Mouse (Mus musculus) lung, postnatal 0 days (tissue): ENCODE results near the gene Wnt5b. TPM values are rescaled to one million over a fixed set of nuclear protein-coding genes. Genes with fewer than 3 reads are reported as not detected.

Experiments used
- ATAC-seq: fragments of 200-750 bp; cut with Nextera tagmentation; 2 replicates; pipeline ENCODE4 v1.8.0; 2017; ENCODE audit warnings: moderate library complexity
- DNase-seq: peaks from one replicate; pipeline ENCODE4 v3.0.0-alpha.2; 2016; ENCODE audit warnings: low spot score
- H3K27ac ChIP-seq: fragments of 300-500 bp; sonication (generic); 2 replicates; pipeline ENCODE4 v1.5.1; 2014; ENCODE audit warnings: antibody characterized with exemption, mild to moderate bottlenecking, low read length, mixed read lengths
- H3K27me3 ChIP-seq: fragments of 300-500 bp; sonication (generic); replicated peaks from 2 replicates; pipeline ENCODE4 v1.6.1; 2014; ENCODE audit warnings: low read length, mixed read lengths; ENCODE audit not compliant: insufficient read depth
- H3K36me3 ChIP-seq: fragments of 300-500 bp; sonication (generic); 2 replicates; pipeline ENCODE4 v1.6.1; 2014; ENCODE audit warnings: low read length, mixed read lengths; ENCODE audit not compliant: insufficient read depth
- H3K4me1 ChIP-seq: fragments of 300-500 bp; sonication (generic); 2 replicates; pipeline ENCODE4 v1.6.1; 2014; ENCODE audit warnings: antibody characterized with exemption, low read depth, low read length, mixed read lengths; ENCODE audit not compliant: insufficient read depth
- H3K4me2 ChIP-seq: fragments of 300-500 bp; sonication (generic); replicated peaks from 2 replicates; pipeline ENCODE4 v1.6.1; 2014; ENCODE audit warnings: low read depth, mild to moderate bottlenecking, low read length, moderate library complexity, mixed read lengths
- H3K4me3 ChIP-seq: fragments of 300-500 bp; sonication (generic); 2 replicates; pipeline ENCODE4 v1.5.1; 2014; ENCODE audit warnings: low read depth, low read length
- H3K9ac ChIP-seq: fragments of 300-500 bp; sonication (generic); replicated peaks from 2 replicates; pipeline ENCODE4 v1.6.1; 2014; ENCODE audit warnings: low read depth, mild to moderate bottlenecking
- H3K9me3 ChIP-seq: fragments of 300-500 bp; sonication (generic); 2 replicates; pipeline ENCODE4 v1.6.1; 2016; ENCODE audit warnings: low read length, mixed read lengths
- CTCF ChIP-seq: IDR thresholded peaks from 2 replicates; pipeline ENCODE4 v1.5.1; 2016; ENCODE audit warnings: antibody characterized with exemption, mild to moderate bottlenecking
- EP300 ChIP-seq: IDR thresholded peaks from 2 replicates; pipeline ENCODE4 v1.6.1; 2016; ENCODE audit warnings: antibody characterized with exemption, mild to moderate bottlenecking, control low read depth
- WGBS: fragments of 180-500 bp; shearing (Covaris S2); extraction: QIAGEN DNeasy Blood & Tissue Kit; methylation state at CpG from one replicate; pipeline ENCODE4 v1.1.7; 2014; 5-methylcytosine and 5-hydroxymethylcytosine counted together
- polyA plus RNA-seq: library from polyadenylated mRNA; unstranded; fragments of >200 nt; fragmentation: Nextera tagmentation; extraction: Ambion mirVana; gene quantifications from 2 replicates; pipeline ENCODE4 v1.2.1, GENCODE M21; 2015

The Wnt5b gene
- polyA plus RNA-seq, result 4.8 and 6.6 TPM in 2 replicates

DNA sequence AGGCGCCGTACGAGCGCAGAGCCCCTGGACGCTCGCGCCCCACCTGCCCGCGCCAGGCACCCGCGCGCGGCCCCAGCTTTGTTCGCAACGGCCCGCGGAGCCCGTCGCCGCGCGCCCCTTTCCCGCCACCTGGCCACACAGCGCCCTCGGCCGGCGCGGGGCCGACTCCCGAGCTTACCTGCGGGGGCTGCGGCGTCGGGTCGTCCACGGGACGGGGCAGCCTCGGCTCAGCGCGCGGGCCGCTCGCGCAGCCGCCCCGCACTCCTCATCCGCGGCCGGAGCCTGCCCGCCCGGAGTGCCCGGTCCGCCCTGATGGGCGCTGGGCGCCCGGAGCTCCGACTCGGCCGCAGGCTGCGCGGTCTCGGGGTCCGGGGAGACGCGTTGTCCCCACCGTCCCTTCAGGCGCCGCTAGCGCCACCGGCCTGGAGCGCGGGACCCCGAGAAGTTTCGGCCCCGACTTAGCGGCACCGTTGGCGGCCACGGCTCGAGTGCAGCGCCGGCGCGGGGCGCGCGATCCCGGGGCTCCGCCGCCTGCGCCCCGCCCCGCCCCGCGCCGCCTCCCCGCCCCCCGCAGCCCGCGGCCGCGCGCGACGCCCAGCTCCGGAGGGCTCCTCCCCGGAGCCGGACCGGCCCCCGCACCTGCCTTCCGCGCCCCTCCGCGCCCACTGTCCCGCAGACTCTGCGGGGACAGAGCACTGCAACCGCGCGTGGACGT, at the start of gene Wnt5b:
Gene Wnt5b, minus strand, starts transcription at position 545 of the 715 bp plus-strand sequence.
- ATAC-seq (peak; percentile 66), DNase-seq (no peak)
- Histone ChIP-seq H3K4me1 (no peaks in the 10 kb centered on the region), H3K4me3 (peak within 1 kb of the TSS; percentile 65), H3K4me2 (peak within 1 kb of the TSS; percentile 98), H3K27me3 (peaks cover 18% of the 10 kb centered on the region), H3K9ac (no peak within 1 kb of the TSS), H3K9me3 (no peaks in the 10 kb centered on the region), H3K27ac (no peak within 1 kb of the TSS), H3K36me3 (no peaks in the 10 kb centered on the region)
- no peak for TF ChIP-seq EP300
- no peak for TF ChIP-seq CTCF
- under 1% methylated on average over 43 of the region's 120 CpGs for WGBS

DNA sequence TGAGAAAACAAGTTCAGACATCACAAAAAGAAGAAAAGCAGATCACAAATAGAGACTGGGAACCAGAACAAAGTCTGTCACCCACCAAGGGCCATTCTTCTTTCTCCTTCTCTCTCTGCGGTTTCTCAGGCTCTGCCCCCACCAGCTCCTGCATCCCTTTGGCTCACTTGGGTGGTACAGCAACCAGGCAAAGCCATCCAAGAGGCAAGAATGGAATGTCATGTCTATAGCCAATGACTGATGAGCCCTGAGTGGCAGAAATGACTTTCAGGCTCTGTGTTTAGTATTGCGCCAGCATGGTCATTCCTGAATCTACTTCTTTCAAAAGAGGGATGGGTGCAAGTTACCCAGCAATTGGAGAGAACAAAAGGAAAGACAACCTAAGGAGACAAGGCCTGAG, 46.7 kb upstream of the Wnt5b start:
- H3K4me3 ChIP-seq, result no peak overlapping the region
- H3K9me3 ChIP-seq, result no peaks in the 10 kb centered on the region
- H3K36me3 ChIP-seq, result no peaks in the 10 kb centered on the region
- H3K4me2 ChIP-seq, result no peak overlapping the region
- H3K27ac ChIP-seq, result no peak overlapping the region
- H3K27me3 ChIP-seq, result no peaks in the 10 kb centered on the region
- TF ChIP-seq EP300 (no peak), CTCF (no peak)
- no peak overlapping the region for H3K9ac ChIP-seq
- WGBS, result 73% methylated on average over 2 of the region's 2 CpGs
- ATAC-seq, result no peak
- DNase-seq, result no peak
- H3K4me1 ChIP-seq, result peaks cover 2% of the 10 kb centered on the region; the same call in 1 of the 2 replicates

DNA sequence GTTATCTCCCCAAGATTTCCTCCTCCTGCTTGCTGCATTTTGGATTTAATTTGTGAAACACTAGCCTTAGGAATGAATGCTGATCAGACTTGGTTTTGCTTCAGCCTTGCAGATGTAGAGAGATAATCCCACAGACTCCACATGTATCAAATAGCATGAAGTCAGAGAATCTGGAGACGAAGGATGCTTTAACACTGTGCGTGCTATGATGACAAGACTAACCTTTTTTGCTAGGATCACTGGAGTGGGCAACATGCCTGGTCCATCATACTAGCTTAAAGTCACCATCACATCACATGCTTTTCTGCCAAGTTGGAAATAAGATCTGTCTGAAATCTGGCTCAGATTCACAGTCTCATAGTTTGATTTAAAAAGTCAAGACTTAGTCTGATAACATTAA, 43.8 kb upstream of the Wnt5b start:
- H3K27ac ChIP-seq, result no peak overlapping the region
- ATAC-seq (no peak), DNase-seq (no peak)
- peaks cover 2% of the 10 kb centered on the region; the same call in 1 of the 2 replicates for H3K4me1 ChIP-seq
- WGBS, result 80% methylated on average over 2 of the region's 2 CpGs
- H3K9ac ChIP-seq, result no peak overlapping the region
- no peak overlapping the region for H3K4me3 ChIP-seq
- H3K27me3 ChIP-seq, result no peaks in the 10 kb centered on the region
- H3K4me2 ChIP-seq, result no peak overlapping the region
- no peaks in the 10 kb centered on the region for H3K36me3 ChIP-seq
- TF ChIP-seq EP300, result no peak
- TF ChIP-seq CTCF, result no peak
- no peaks in the 10 kb centered on the region for H3K9me3 ChIP-seq

DNA sequence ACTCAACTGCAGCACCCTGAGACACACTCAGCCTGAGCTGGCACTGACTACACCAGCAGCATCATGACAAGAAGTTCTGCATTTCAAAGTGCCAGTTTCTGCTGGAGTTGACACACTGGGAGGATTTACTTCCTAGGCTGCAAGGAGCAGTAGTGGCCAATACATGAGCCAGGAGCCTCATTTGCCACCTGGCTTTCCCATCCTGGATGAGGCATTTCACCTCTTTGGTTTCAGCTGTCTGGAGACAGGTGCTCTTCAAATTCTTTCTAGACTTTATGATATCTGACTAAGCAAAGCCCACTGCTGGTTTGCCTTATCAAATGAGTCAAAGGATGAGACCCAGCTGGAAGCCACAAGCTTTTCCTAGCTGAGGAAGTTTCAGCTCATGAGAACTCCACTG, 43.3 kb upstream of the Wnt5b start:
- Histone ChIP-seq H3K36me3 (no peaks in the 10 kb centered on the region), H3K4me2 (no peak overlapping the region), H3K27me3 (no peaks in the 10 kb centered on the region), H3K9ac (no peak overlapping the region), H3K4me3 (no peak overlapping the region), H3K4me1 (peaks cover 2% of the 10 kb centered on the region; the same call in 1 of the 2 replicates), H3K27ac (no peak overlapping the region), H3K9me3 (no peaks in the 10 kb centered on the region)
- ATAC-seq, result no peak
- no peak for DNase-seq
- no peak for TF ChIP-seq CTCF

DNA sequence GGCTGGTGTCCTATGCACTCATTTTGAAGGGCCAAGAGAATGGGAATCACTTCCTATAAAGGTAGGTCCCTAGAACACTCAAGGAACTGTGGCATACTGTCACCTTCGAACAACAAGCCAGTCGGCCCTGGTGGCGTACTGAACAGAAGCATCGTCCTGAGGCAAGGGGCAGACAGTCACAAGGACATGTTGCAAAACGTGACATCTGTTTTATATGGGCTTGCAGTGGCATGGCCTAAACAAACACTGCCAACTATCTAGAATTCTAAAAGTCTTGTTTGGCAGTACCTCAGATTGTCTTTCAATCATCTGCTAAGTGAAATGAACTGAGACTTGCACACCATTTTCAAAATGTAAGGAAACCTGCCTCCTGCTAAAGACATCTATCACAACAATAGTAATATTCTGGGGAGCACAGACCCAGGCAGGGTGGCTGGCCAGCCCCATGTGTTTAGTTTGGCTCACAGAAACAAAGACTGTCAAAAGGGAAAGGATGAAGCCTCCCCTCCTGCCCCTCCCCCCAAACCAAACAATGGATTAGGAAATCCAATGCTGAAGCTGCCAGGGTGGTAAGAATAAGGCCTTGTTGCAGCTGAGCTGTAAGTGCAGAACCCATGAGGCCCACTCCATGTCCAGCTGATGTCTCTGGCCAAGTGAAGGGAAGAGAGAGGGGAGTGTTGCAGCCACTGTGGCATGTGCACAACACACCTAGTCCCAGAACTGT, 41.7 kb upstream of the Wnt5b start:
- WGBS, result 49% methylated on average over 5 of the region's 5 CpGs
- TF ChIP-seq CTCF, result no peak
- 0 out of 2 replicates have a peak, but pooled peaks have one; percentile 29 for TF ChIP-seq EP300
- Histone ChIP-seq H3K4me2 (no peak overlapping the region), H3K4me3 (no peak overlapping the region), H3K9me3 (no peaks in the 10 kb centered on the region), H3K27ac (no peak overlapping the region), H3K9ac (no peak overlapping the region), H3K27me3 (no peaks in the 10 kb centered on the region), H3K4me1 (peaks cover under 1% of the 10 kb centered on the region; the same call in 1 of the 2 replicates), H3K36me3 (no peaks in the 10 kb centered on the region)
- peak; percentile 59 for DNase-seq
- peak; percentile 72 for ATAC-seq

DNA sequence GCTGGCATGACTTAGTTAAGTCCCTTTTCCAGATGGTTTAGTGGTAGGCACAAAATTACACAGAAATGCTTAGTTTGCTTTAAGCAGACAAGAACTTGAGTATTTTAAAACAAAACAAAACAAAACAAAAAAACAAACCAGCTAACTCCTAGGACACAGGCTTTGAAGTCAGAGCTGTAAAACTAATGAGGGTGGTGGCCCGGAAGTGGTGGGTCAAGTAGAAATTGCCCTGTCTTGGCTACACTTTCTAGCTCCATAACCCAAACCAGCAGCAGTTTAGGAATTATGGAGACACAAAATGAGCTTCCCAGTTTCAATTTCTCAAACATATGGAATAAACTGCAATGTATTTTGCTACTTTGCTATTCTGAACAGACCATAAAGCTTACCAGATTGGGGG, 39.9 kb upstream of the Wnt5b start:
- TF ChIP-seq EP300, result no peak
- no peak for TF ChIP-seq CTCF
- Histone ChIP-seq H3K36me3 (no peaks in the 10 kb centered on the region), H3K9ac (no peak overlapping the region), H3K4me2 (no peak overlapping the region), H3K4me1 (no peaks in the 10 kb centered on the region; the same call in 1 of the 2 replicates), H3K27me3 (no peaks in the 10 kb centered on the region), H3K4me3 (no peak overlapping the region), H3K9me3 (no peaks in the 10 kb centered on the region), H3K27ac (no peak overlapping the region)
- ATAC-seq, result no peak
- no peak for DNase-seq
- WGBS, result 60% methylated on average over 1 of the region's 1 CpGs
